Mouse (Mus musculus): ENCODE measurements around the gene Osbp2. TPM values are rescaled to one million over a fixed set of nuclear protein-coding genes. Genes with fewer than 3 reads are reported as not detected.
"Not testable (repeated sequence)": the region's sequence is repeated elsewhere in the genome, so short reads cannot be mapped to it uniquely, and the experiment has no call there.

The Osbp2 gene
- 0.73 and 0.76 TPM in 2 replicates for polyA plus RNA-seq (2015; fragmentation: Nextera tagmentation; extraction: Ambion mirVana)

DNA sequence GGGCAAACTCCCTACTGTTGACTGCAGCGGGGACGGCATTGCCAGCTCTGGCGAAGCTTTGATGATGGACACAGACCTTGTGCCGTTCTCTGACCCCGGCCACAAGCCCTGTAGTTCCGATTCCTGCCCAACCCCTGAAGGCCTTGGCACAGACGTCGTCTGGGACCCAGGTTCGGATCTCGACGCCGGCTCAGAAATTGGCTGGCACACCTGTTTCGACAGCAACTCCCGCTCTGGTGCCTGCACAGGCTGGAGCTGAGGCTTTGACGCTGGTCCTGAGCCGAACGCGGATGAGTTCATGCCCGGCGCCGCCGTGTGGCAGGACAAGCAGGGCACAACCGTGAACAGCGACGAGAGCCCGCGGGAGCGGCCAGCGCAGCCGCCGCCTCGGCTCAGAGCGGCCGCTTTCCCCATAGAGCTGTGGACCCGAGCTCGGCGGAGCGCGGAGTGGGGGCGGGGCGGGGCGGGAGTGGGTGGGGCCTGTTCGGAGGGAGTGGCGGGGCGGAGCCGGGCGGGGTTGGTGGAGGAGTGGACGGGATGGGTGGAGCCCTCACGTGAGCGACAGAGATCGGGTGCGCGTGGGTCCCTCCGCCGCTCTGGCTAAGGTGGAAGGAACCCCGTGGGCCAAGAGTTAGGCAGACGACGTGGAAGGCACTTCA is at the start of gene Osbp2:
Gene Osbp2 (minus strand): TSS at position 450 of the 659 bp plus-strand sequence.
- no peak within 1 kb of the TSS for H3K27ac ChIP-seq

DNA sequence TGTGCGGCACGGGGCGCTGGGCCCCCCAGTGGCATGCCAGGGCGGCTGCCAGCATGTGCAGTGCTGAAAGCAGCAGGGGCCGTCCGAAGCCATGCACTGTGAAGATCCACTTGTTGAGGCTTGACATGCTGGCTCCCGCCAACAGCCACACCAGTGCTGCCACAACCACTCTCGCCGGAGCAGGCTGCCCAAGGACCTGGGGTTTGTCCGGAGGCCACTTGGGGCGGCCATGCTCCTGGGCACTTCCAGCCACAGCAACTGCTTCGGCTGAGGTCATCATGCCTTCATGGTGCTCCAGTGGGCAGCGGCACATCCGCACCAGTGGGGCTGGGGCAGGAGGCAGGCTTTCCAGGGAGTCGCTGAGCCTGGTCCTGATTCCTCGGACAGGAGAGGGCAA is 49.2 kb upstream of the Osbp2 start:
- H3K27ac ChIP-seq: no peak overlapping the region
- WGBS: 3% methylated on average over 16 of the region's 16 CpGs

More for the DNA sequence above, at the start of gene Osbp2:
- H3K36me3 ChIP-seq: no peaks in the 10 kb centered on the region
- H3K9me3 ChIP-seq: no peaks in the 10 kb centered on the region
- peak within 1 kb of the TSS; percentile 70 for H3K9ac ChIP-seq
- peak within 1 kb of the TSS; percentile 54 for H3K4me3 ChIP-seq
- ATAC-seq (ENCODE audit: low FRiP score, low read depth): peak; percentile 94
- peaks cover 35% of the 10 kb centered on the region for H3K27me3 ChIP-seq
- WGBS: 4% methylated on average over 45 of the region's 58 CpGs
- peaks cover 10% of the 10 kb centered on the region; the same call in 1 of the 2 replicates for H3K4me1 ChIP-seq
- H3K4me2 ChIP-seq (replicated peaks): peak within 1 kb of the TSS; percentile 84

DNA sequence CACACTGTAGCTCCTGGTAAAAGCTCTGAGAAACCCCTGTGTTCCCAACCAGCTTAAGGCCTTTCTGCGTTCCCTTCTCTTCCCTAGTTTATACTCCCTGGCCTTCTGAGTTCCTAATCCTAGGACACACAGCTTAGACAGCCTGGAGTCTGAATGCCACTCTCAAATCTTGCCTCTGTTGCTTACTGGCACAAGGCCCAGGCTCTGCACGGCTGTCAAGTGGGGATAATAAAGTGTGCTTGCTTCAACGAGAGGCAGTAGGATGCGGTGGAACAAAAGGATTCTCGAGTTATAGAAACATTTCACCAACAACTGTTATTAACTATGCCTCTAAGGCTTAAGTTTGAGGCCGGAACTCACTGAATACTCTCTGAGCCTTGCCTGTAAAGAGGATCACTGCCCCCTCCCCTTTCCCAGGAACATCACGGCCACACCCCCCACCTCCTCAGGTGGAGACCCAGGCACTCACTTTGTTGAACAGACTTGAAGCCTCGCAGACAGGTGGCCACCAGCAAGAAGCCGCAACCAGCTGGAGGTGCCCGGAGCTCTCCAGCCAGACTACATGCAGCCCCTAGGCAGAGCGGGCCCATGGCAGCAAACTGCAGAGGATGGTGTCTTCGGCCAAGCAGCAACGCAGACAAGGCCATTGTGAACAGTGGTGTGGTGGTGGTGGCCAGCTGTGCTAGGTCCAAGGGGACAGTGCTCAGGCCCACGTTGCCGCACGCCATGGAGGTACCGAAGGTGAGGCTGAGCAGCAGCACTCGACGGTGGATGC is 48.6 kb upstream of the Osbp2 start:
- Histone ChIP-seq H3K27me3 (peaks cover 20% of the 10 kb centered on the region), H3K4me2 (replicated peaks) (peak overlapping the region; percentile 93), H3K9ac (peak overlapping the region; percentile 66; the same call in 1 of the 2 replicates), H3K4me3 (peak overlapping the region; percentile 63), H3K4me1 (peaks cover 28% of the 10 kb centered on the region), H3K27ac (no peak overlapping the region), H3K9me3 (no peaks in the 10 kb centered on the region), H3K36me3 (peaks cover 2% of the 10 kb centered on the region; the same call in 1 of the 2 replicates)
- 20% methylated on average over 19 of the region's 19 CpGs for WGBS
- no peak for ATAC-seq (ENCODE audit: low FRiP score, low read depth)

More for the DNA sequence above, 49.2 kb upstream of the Osbp2 start:
- Histone ChIP-seq H3K4me3 (peak overlapping the region; percentile 63), H3K27me3 (peaks cover 20% of the 10 kb centered on the region), H3K9me3 (no peaks in the 10 kb centered on the region), H3K9ac (peak overlapping the region; percentile 66), H3K4me2 (replicated peaks) (peak overlapping the region; percentile 93), H3K4me1 (peaks cover 28% of the 10 kb centered on the region), H3K36me3 (peaks cover 5% of the 10 kb centered on the region; the same call in 1 of the 2 replicates)
- no peak for ATAC-seq (ENCODE audit: low FRiP score, low read depth)

DNA sequence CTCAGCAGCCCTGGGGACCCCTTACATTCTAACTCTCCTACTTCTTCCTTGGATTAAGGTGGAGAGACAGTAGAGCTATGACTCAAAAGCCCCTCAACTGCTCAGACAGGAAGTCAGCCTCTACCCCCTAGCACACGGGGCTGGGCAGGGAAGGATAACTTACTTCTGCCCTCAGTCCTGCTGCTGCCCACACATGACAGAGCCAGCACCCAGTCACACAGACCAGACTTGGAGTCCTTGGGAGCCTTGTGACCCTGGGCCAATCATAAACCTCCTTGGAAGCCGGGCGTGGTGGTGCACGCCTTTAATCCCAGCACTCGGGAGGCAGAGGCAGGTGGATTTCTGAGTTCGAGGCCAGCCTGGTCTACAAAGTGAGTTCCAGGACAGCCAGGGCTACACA is 47.7 kb upstream of the Osbp2 start:
- H3K4me1 ChIP-seq: peaks cover 28% of the 10 kb centered on the region
- H3K27me3 ChIP-seq: peaks cover 20% of the 10 kb centered on the region
- not testable (repeated sequence) for ATAC-seq (ENCODE audit: low FRiP score, low read depth); H3K27ac ChIP-seq; H3K4me3 ChIP-seq; H3K9me3 ChIP-seq; H3K9ac ChIP-seq; H3K36me3 ChIP-seq
- 92% methylated on average over 6 of the region's 6 CpGs for WGBS
- H3K4me2 ChIP-seq (replicated peaks): peak overlapping the region; percentile 5; the same call in 1 of the 2 replicates

GRCm38 (mm10) chr11:3910513-3911310 is 47.0 kb upstream of the Osbp2 start:
- H3K27ac ChIP-seq: no peak overlapping the region
- WGBS: 66% methylated on average over 5 of the region's 5 CpGs
- H3K9ac ChIP-seq: no peak overlapping the region
- ATAC-seq (ENCODE audit: low FRiP score, low read depth): no peak
- H3K4me3 ChIP-seq: no peak overlapping the region
- peaks cover 28% of the 10 kb centered on the region for H3K4me1 ChIP-seq
- peaks cover 20% of the 10 kb centered on the region for H3K27me3 ChIP-seq
- peak overlapping the region; percentile 5; the same call in 1 of the 2 replicates for H3K4me2 ChIP-seq (replicated peaks)
- no peaks in the 10 kb centered on the region for H3K9me3 ChIP-seq
- H3K36me3 ChIP-seq: no peaks in the 10 kb centered on the region

DNA sequence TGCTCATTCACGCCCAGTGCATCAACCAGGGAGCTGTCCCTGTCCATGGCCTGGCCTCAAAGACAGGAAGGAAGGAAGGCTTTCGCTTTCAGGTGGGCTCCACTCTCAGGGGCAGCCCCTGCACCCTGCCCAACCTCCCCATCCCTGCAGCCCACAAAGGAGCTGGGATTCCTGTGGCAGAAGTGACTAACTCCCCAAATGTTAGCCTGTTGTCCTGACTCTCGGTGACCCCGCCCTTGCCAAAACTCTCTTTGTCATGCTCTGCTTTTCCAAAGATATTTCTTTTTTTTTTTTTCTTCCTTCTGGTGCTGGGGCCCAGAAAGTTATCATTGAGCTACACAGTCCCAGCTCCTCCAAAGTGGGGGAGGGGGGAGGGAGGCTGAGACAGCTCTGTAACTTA is 45.5 kb upstream of the Osbp2 start:
- WGBS: 88% methylated on average over 4 of the region's 4 CpGs
- H3K4me2 ChIP-seq (replicated peaks): no peak overlapping the region
- H3K4me1 ChIP-seq: peaks cover 26% of the 10 kb centered on the region
- ATAC-seq (ENCODE audit: low FRiP score, low read depth): no peak
- H3K9ac ChIP-seq: no peak overlapping the region
- peaks cover 16% of the 10 kb centered on the region for H3K27me3 ChIP-seq
- H3K27ac ChIP-seq: no peak overlapping the region
- no peak overlapping the region for H3K4me3 ChIP-seq
- H3K36me3 ChIP-seq: no peaks in the 10 kb centered on the region
- no peaks in the 10 kb centered on the region for H3K9me3 ChIP-seq

DNA sequence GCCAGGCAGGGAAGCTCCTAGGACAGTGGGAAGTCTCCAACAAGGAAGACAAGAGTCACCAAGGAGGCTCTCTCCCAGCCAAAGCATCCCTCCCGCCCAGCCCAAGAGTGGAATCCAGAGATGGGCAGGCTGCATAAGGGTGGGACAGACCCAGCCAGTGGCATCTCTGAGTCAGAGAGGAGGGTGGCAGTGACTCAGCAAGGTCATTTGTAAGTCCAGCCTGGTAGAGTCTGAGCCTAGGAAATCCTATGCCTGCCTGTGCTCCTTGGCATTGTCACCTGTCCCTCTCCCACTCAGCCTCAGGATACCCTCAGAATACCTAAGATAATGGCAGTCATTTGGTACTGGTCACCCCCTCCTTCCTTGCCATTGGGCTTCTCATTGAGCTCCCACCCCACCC is 41.7 kb upstream of the Osbp2 start:
- no peak overlapping the region for H3K4me3 ChIP-seq
- 87% methylated on average over 1 of the region's 1 CpGs for WGBS
- H3K4me1 ChIP-seq: 0 out of 2 replicates have a peak, but pooled peaks cover 2% of the 10 kb centered on the region
- H3K27ac ChIP-seq: no peak overlapping the region
- no peaks in the 10 kb centered on the region for H3K36me3 ChIP-seq
- no peak overlapping the region for H3K9ac ChIP-seq
- H3K4me2 ChIP-seq (replicated peaks): no peak overlapping the region
- ATAC-seq (ENCODE audit: low FRiP score, low read depth): no peak
- H3K27me3 ChIP-seq: no peaks in the 10 kb centered on the region
- no peaks in the 10 kb centered on the region for H3K9me3 ChIP-seq

DNA sequence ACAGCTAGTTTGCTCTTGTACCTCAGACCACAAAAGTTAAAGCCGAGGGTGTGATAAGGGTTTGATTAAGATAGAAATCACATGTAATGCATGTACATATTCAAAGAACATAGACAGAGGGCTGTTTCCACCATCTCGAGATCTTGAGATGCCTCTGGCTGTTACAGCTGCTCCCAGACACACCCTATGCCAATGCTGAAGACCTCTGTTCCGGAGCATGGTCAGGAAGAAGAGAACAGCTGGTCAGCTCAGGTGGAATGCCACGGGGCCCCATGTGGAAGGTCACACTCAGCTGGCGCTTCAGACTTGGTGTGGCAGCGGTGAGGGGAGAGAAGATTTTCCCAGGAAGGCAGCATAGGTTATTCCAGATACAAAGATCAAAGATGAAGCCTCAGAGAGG is 41.0 kb upstream of the Osbp2 start:
- no peak for ATAC-seq (ENCODE audit: low FRiP score, low read depth)
- no peak overlapping the region for H3K4me2 ChIP-seq (replicated peaks)
- no peak overlapping the region for H3K4me3 ChIP-seq
- no peaks in the 10 kb centered on the region for H3K9me3 ChIP-seq
- H3K27me3 ChIP-seq: no peaks in the 10 kb centered on the region
- 79% methylated on average over 6 of the region's 6 CpGs for WGBS
- H3K27ac ChIP-seq: no peak overlapping the region
- H3K36me3 ChIP-seq: no peaks in the 10 kb centered on the region
- H3K9ac ChIP-seq: no peak overlapping the region
- H3K4me1 ChIP-seq: 0 out of 2 replicates have a peak, but pooled peaks cover 2% of the 10 kb centered on the region

GRCm38 (mm10) chr11:3903046-3903445 is 39.3 kb upstream of the Osbp2 start:
- H3K4me2 ChIP-seq (replicated peaks): no peak overlapping the region
- WGBS: 74% methylated on average over 5 of the region's 5 CpGs
- H3K36me3 ChIP-seq: peaks cover 7% of the 10 kb centered on the region
- no peak for ATAC-seq (ENCODE audit: low FRiP score, low read depth)
- H3K9me3 ChIP-seq: no peaks in the 10 kb centered on the region
- H3K27ac ChIP-seq: no peak overlapping the region
- H3K27me3 ChIP-seq: no peaks in the 10 kb centered on the region
- H3K4me3 ChIP-seq: no peak overlapping the region
- H3K9ac ChIP-seq: no peak overlapping the region
- no peaks in the 10 kb centered on the region for H3K4me1 ChIP-seq

DNA sequence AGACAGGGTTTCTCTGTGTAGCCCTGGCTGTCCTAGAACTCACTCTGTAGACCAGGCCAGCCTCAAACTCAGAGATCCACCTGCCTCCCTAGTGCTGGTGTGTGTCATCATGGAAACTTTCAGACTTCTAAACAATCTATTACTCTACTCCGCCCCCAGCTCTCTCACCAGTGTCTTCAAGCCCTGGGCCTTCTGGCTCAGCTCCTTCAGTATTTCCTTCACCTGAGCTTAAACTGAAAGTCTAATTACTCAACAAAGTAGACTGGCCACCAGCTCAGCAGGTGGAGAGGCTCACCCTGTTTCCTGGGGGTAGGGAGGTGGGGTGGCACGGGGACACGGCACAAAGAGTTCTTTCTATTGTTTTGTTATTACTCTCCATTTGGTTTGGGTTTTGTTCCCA is 38.8 kb upstream of the Osbp2 start:
- no peak overlapping the region for H3K4me3 ChIP-seq
- no peaks in the 10 kb centered on the region for H3K27me3 ChIP-seq
- H3K4me1 ChIP-seq: no peaks in the 10 kb centered on the region
- H3K9me3 ChIP-seq: no peaks in the 10 kb centered on the region
- H3K4me2 ChIP-seq (replicated peaks): no peak overlapping the region
- WGBS: 82% methylated on average over 3 of the region's 3 CpGs
- no peak overlapping the region for H3K9ac ChIP-seq
- no peak overlapping the region for H3K27ac ChIP-seq
- ATAC-seq (ENCODE audit: low FRiP score, low read depth): no peak
- peaks cover 11% of the 10 kb centered on the region for H3K36me3 ChIP-seq

- WGBS: 82% methylated on average over 6 of the region's 6 CpGs
- Histone ChIP-seq H3K4me2 (replicated peaks) (no peak overlapping the region), H3K4me1 (0 out of 2 replicates have a peak, but pooled peaks cover 2% of the 10 kb centered on the region), H3K9ac (no peak overlapping the region), H3K4me3 (no peak overlapping the region), H3K27ac (no peak overlapping the region), H3K9me3 (no peaks in the 10 kb centered on the region), H3K27me3 (no peaks in the 10 kb centered on the region), H3K36me3 (peaks cover 16% of the 10 kb centered on the region)
- no peak for ATAC-seq (ENCODE audit: low FRiP score, low read depth)
These were observed 36.6 kb upstream of the Osbp2 start for GRCm38 (mm10) chr11:3900296-3900695.

GRCm38 (mm10) chr11:3895933-3896332 is 32.2 kb upstream of the Osbp2 start:
- Histone ChIP-seq H3K27me3 (no peaks in the 10 kb centered on the region), H3K27ac (no peak overlapping the region), H3K9ac (no peak overlapping the region), H3K36me3 (peaks cover 16% of the 10 kb centered on the region), H3K4me1 (0 out of 2 replicates have a peak, but pooled peaks cover 2% of the 10 kb centered on the region), H3K4me2 (replicated peaks) (no peak overlapping the region), H3K9me3 (no peaks in the 10 kb centered on the region), H3K4me3 (no peak overlapping the region)
- ATAC-seq (ENCODE audit: low FRiP score, low read depth): no peak
- 93% methylated on average over 1 of the region's 1 CpGs for WGBS

Data from limb, embryonic 13.5 days (tissue).